Mouse (Mus musculus): ENCODE data around the gene Osbpl8. TPM values are rescaled to one million over a fixed set of nuclear protein-coding genes. Genes with fewer than 3 reads are reported as not detected.
"Not testable (repeated sequence)": the region's sequence is repeated elsewhere in the genome, so short reads cannot be mapped to it uniquely, and the experiment has no call there.

Osbpl8 gene
- polyA plus RNA-seq, 1 experiment from 2014 or later = 20.1 TPM

- Histone ChIP-seq H3K27me3 (no peaks in the 10 kb centered on the region), H3K9me3 (no peaks in the 10 kb centered on the region), H3K27ac (replicated peaks) (no peak overlapping the region), H3K4me1 (replicated peaks) (peaks cover 8% of the 10 kb centered on the region; the same call in 1 of the 2 replicates), H3K9ac (no peak overlapping the region), H3K4me2 (no peak overlapping the region), H3K36me3 (no peaks in the 10 kb centered on the region), H3K4me3 (no peak overlapping the region)
- 24% methylated on average over 3 of the region's 3 CpGs for WGBS
- peak; percentile 59 for ATAC-seq (ENCODE audit: low read depth)
Measured at GRCm38 (mm10) chr10:111226508-111226907, 62.0 kb downstream of the Osbpl8 start.

- H3K36me3 ChIP-seq, H3K4me2 ChIP-seq: not testable (repeated sequence)
- 88% methylated on average over 7 of the region's 7 CpGs for WGBS
Measured at GRCm38 (mm10) chr10:111232237-111232636, 67.7 kb downstream of the Osbpl8 start.

GRCm38 (mm10) chr10:111233476-111234130, 69.1 kb downstream of the Osbpl8 start:
- Histone ChIP-seq H3K27ac (replicated peaks) (no peak overlapping the region), H3K4me2 (no peak overlapping the region), H3K9me3 (no peaks in the 10 kb centered on the region), H3K9ac (no peak overlapping the region), H3K27me3 (no peaks in the 10 kb centered on the region), H3K4me1 (replicated peaks) (peaks cover 4% of the 10 kb centered on the region; the same call in 1 of the 2 replicates), H3K4me3 (no peak overlapping the region), H3K36me3 (no peaks in the 10 kb centered on the region)
- 86% methylated on average over 6 of the region's 6 CpGs for WGBS
- ATAC-seq (ENCODE audit: low read depth) = no peak

More at GRCm38 (mm10) chr10:111232237-111232636, 67.7 kb downstream of the Osbpl8 start:
- H3K27ac ChIP-seq (replicated peaks); H3K9me3 ChIP-seq; H3K27me3 ChIP-seq; H3K4me3 ChIP-seq; H3K4me1 ChIP-seq (replicated peaks); H3K9ac ChIP-seq; ATAC-seq (ENCODE audit: low read depth): not testable (repeated sequence)

DNA sequence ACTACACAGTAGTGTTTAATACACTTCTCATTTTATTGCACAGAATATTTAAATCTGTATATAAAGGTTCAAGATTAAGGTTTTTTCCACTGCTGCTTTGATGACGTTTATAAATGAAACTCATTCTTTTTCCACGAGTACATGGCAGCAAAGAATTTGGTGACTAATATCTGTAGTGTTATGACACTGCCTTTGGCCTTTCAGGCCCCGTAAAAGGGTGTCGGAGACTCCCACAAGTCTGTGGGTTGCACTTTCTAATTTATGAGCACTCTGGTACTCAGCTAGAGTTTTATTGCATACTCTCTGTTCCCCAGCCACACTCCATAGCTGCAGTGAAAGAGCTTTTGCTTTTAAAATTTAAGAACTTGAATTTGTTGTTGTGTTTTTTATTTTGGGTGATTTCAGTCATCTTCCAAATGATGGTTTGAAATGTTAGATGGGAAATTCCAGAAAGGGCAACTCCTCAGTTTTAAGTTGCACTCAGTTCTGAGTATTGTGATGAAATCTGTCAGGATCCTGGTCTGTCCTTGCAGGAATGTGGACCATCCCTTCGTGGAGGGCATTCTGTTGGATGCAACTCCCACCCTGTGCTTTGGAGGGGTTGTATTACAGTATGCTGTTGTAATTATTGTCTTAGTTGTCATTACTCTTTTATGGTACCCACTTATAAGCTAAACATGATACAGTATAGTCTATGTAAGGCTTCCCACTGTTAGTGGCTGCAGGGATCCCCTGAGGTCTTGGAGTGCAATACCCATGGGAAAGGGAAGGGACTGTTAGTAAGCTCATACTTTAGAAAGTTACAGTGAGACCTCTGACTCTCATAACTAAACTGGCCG, 70.1 kb downstream of the Osbpl8 start:
- H3K4me1 ChIP-seq (replicated peaks) = peaks cover 4% of the 10 kb centered on the region; the same call in 1 of the 2 replicates
- no peaks in the 10 kb centered on the region for H3K36me3 ChIP-seq
- WGBS = 49% methylated on average over 6 of the region's 6 CpGs
- no peak overlapping the region for H3K4me2 ChIP-seq
- no peak for ATAC-seq (ENCODE audit: low read depth)
- H3K27me3 ChIP-seq = no peaks in the 10 kb centered on the region
- H3K4me3 ChIP-seq = no peak overlapping the region
- H3K27ac ChIP-seq (replicated peaks) = no peak overlapping the region
- H3K9me3 ChIP-seq = no peaks in the 10 kb centered on the region
- H3K9ac ChIP-seq = no peak overlapping the region

DNA sequence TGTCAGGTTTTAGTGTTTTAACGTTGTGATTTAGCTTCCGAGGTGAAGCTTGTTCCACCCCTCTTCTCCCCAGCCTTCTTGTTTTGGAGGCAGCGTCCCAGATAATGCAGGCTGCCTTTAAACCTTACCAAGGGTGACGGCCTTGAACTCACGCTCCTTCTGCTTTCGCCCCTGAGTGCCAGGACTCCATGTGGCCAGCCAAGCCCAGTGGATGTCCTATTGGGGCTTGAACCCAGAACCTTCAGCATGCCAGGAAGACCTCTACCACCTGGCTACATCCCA, 70.7 kb downstream of the Osbpl8 start:
- no peaks in the 10 kb centered on the region for H3K9me3 ChIP-seq
- no peaks in the 10 kb centered on the region for H3K27me3 ChIP-seq
- H3K4me3 ChIP-seq = no peak overlapping the region
- peaks cover 4% of the 10 kb centered on the region; the same call in 1 of the 2 replicates for H3K4me1 ChIP-seq (replicated peaks)
- no peak overlapping the region for H3K4me2 ChIP-seq
- no peak for ATAC-seq (ENCODE audit: low read depth)
- no peak overlapping the region for H3K27ac ChIP-seq (replicated peaks)
- H3K36me3 ChIP-seq = no peaks in the 10 kb centered on the region
- no peak overlapping the region for H3K9ac ChIP-seq
- WGBS = 88% methylated on average over 6 of the region's 6 CpGs

GRCm38 (mm10) chr10:111237434-111237833, 72.9 kb downstream of the Osbpl8 start:
- H3K27me3 ChIP-seq = no peaks in the 10 kb centered on the region
- H3K4me1 ChIP-seq (replicated peaks) = peaks cover 4% of the 10 kb centered on the region; the same call in 1 of the 2 replicates
- H3K9me3 ChIP-seq = no peaks in the 10 kb centered on the region
- WGBS = 91% methylated on average over 5 of the region's 5 CpGs
- H3K36me3 ChIP-seq = no peaks in the 10 kb centered on the region
- H3K27ac ChIP-seq (replicated peaks) = no peak overlapping the region
- H3K4me3 ChIP-seq = no peak overlapping the region
- no peak for ATAC-seq (ENCODE audit: low read depth)
- no peak overlapping the region for H3K4me2 ChIP-seq
- H3K9ac ChIP-seq = no peak overlapping the region

- WGBS = 79% methylated on average over 7 of the region's 7 CpGs
- ATAC-seq (ENCODE audit: low read depth) = no peak
- Histone ChIP-seq H3K4me1 (replicated peaks) (peaks cover 6% of the 10 kb centered on the region), H3K27me3 (no peaks in the 10 kb centered on the region), H3K4me3 (no peak overlapping the region), H3K9me3 (no peaks in the 10 kb centered on the region), H3K36me3 (no peaks in the 10 kb centered on the region), H3K9ac (no peak overlapping the region), H3K27ac (replicated peaks) (no peak overlapping the region), H3K4me2 (no peak overlapping the region)
Measured at GRCm38 (mm10) chr10:111242677-111243076, 78.1 kb downstream of the Osbpl8 start.

- H3K4me3 ChIP-seq = peak overlapping the region; percentile 34
- H3K9ac ChIP-seq = peak overlapping the region; percentile 61
- no peaks in the 10 kb centered on the region for H3K9me3 ChIP-seq
- no peaks in the 10 kb centered on the region for H3K27me3 ChIP-seq
- ATAC-seq (ENCODE audit: low read depth) = no peak
- peaks cover 24% of the 10 kb centered on the region for H3K4me1 ChIP-seq (replicated peaks)
- no peaks in the 10 kb centered on the region for H3K36me3 ChIP-seq
- H3K4me2 ChIP-seq = peak overlapping the region; percentile 48
- whole genome bisulfite sequencing = 39% methylated on average over 4 of the region's 4 CpGs
- H3K27ac ChIP-seq (replicated peaks) = peak overlapping the region; percentile 79
Measured at GRCm38 (mm10) chr10:111247609-111248008, 83.1 kb downstream of the Osbpl8 start.

DNA sequence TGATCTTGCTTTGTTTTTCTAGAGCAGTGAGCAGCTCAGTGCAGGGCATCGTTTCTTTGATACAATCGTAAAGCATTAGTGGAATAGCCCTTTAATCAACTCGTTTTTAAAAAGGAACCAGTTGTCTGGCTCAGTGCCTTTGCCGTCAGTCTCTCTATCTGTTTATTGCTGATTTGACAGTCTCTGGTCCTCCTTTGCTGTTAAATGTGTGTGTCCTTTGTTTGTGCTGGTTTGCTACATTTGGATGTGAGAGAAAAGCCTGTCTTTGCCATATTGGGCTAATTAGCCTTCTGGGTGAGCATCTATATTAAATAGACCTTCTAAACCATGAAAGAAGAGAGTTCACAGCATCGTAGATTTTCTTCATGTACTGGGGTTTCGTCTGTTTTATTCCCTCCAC, 83.6 kb downstream of the Osbpl8 start:
- H3K4me3 ChIP-seq = peak overlapping the region; percentile 34
- H3K9ac ChIP-seq = peak overlapping the region; percentile 61
- no peaks in the 10 kb centered on the region for H3K9me3 ChIP-seq
- H3K27me3 ChIP-seq = no peaks in the 10 kb centered on the region
- peak overlapping the region; percentile 48 for H3K4me2 ChIP-seq
- no peaks in the 10 kb centered on the region for H3K36me3 ChIP-seq
- peak overlapping the region; percentile 79 for H3K27ac ChIP-seq (replicated peaks)
- peak; percentile 62; the same call in 1 of the 2 replicates for ATAC-seq (ENCODE audit: low read depth)
- WGBS = 12% methylated on average over 6 of the region's 6 CpGs
- H3K4me1 ChIP-seq (replicated peaks) = peaks cover 22% of the 10 kb centered on the region

- H3K4me2 ChIP-seq = peak overlapping the region; percentile 51
Measured at GRCm38 (mm10) chr10:111250192-111250591, 85.6 kb downstream of the Osbpl8 start.

GRCm38 (mm10) chr10:111251666-111252065, 87.1 kb downstream of the Osbpl8 start:
- Histone ChIP-seq H3K4me3 (no peak overlapping the region), H3K4me1 (replicated peaks) (peaks cover 18% of the 10 kb centered on the region), H3K9ac (no peak overlapping the region), H3K27me3 (no peaks in the 10 kb centered on the region), H3K4me2 (no peak overlapping the region), H3K27ac (replicated peaks) (no peak overlapping the region), H3K9me3 (no peaks in the 10 kb centered on the region), H3K36me3 (peaks cover 5% of the 10 kb centered on the region; the same call in 1 of the 2 replicates)
- WGBS = 84% methylated on average over 5 of the region's 5 CpGs
- no peak for ATAC-seq (ENCODE audit: low read depth)

More at GRCm38 (mm10) chr10:111250192-111250591, 85.6 kb downstream of the Osbpl8 start:
- Histone ChIP-seq H3K9me3 (no peaks in the 10 kb centered on the region), H3K36me3 (no peaks in the 10 kb centered on the region), H3K9ac (no peak overlapping the region), H3K4me1 (replicated peaks) (peaks cover 18% of the 10 kb centered on the region), H3K27me3 (no peaks in the 10 kb centered on the region), H3K4me3 (peak overlapping the region; percentile 31), H3K27ac (replicated peaks) (no peak overlapping the region)
- 85% methylated on average over 4 of the region's 4 CpGs for WGBS
- ATAC-seq (ENCODE audit: low read depth) = no peak

- Histone ChIP-seq H3K9me3 (no peaks in the 10 kb centered on the region), H3K27ac (replicated peaks) (no peak overlapping the region), H3K4me1 (replicated peaks) (peaks cover 5% of the 10 kb centered on the region; the same call in 1 of the 2 replicates), H3K4me3 (no peak overlapping the region), H3K27me3 (no peaks in the 10 kb centered on the region), H3K9ac (no peak overlapping the region), H3K36me3 (peaks cover 12% of the 10 kb centered on the region; the same call in 1 of the 2 replicates), H3K4me2 (no peak overlapping the region)
- WGBS = 87% methylated on average over 6 of the region's 6 CpGs
- no peak for ATAC-seq (ENCODE audit: low read depth)
Measured at GRCm38 (mm10) chr10:111255228-111255627, 90.7 kb downstream of the Osbpl8 start.

All from neural tube, embryonic 13.5 days (tissue).